Mouse (Mus musculus): ENCODE results near the gene Dlx6.

Dlx6 gene

GRCm38 (mm10) chr6:6863160-6863870 is at the start of gene Dlx6:
Gene Dlx6, plus strand, starts transcription at chr6:6863334.
- in situ Hi-C loops (cut with MboI, MseI), result no loop called here

- in situ Hi-C loops (cut with MboI, MseI), result no loop called here
Observed at GRCm38 (mm10) chr6:6816821-6817220, 46.3 kb upstream of the Dlx6 start.

- in situ Hi-C loops (cut with MboI, MseI), result no loop called here
Observed at GRCm38 (mm10) chr6:6818036-6818788, 44.9 kb upstream of the Dlx6 start.

GRCm38 (mm10) chr6:6819134-6819533 is 44.0 kb upstream of the Dlx6 start:
- in situ Hi-C loops (cut with MboI, MseI), result no loop called here

GRCm38 (mm10) chr6:6825313-6825712 is 37.8 kb upstream of the Dlx6 start:
- in situ Hi-C loops (cut with MboI, MseI), result no loop called here

- in situ Hi-C loops (cut with MboI, MseI), result no loop called here
Observed at GRCm38 (mm10) chr6:6826861-6827260, 36.3 kb upstream of the Dlx6 start.

- in situ Hi-C loops (cut with MboI, MseI), result no loop called here
Observed at GRCm38 (mm10) chr6:6830446-6830845, 32.7 kb upstream of the Dlx6 start.

- in situ Hi-C loops (cut with MboI, MseI), result no loop called here
Observed at GRCm38 (mm10) chr6:6833301-6833700, 29.8 kb upstream of the Dlx6 start.

GRCm38 (mm10) chr6:6848541-6848940 is 14.6 kb upstream of the Dlx6 start:
- in situ Hi-C loops (cut with MboI, MseI), result no loop called here

- in situ Hi-C loops (cut with MboI, MseI), result no loop called here
Observed at GRCm38 (mm10) chr6:6849744-6850143, 13.4 kb upstream of the Dlx6 start.

GRCm38 (mm10) chr6:6850324-6851060 is 12.6 kb upstream of the Dlx6 start:
- in situ Hi-C loops (cut with MboI, MseI), result no loop called here

- in situ Hi-C loops (cut with MboI, MseI), result no loop called here
Observed at GRCm38 (mm10) chr6:6851166-6851565, 12.0 kb upstream of the Dlx6 start.

GRCm38 (mm10) chr6:6852944-6853343 is 10.2 kb upstream of the Dlx6 start:
- in situ Hi-C loops (cut with MboI, MseI), result no loop called here

GRCm38 (mm10) chr6:6854176-6854575 is 9.0 kb upstream of the Dlx6 start:
- in situ Hi-C loops (cut with MboI, MseI), result no loop called here

GRCm38 (mm10) chr6:6854902-6855745 is 8.0 kb upstream of the Dlx6 start:
- in situ Hi-C loops (cut with MboI, MseI), result no loop called here

- in situ Hi-C loops (cut with MboI, MseI), result no loop called here
Observed at GRCm38 (mm10) chr6:6855746-6856185, 7.4 kb upstream of the Dlx6 start.

- in situ Hi-C loops (cut with MboI, MseI), result no loop called here
Observed at GRCm38 (mm10) chr6:6856316-6856715, 6.8 kb upstream of the Dlx6 start.

- in situ Hi-C loops (cut with MboI, MseI), result no loop called here
Observed at GRCm38 (mm10) chr6:6856881-6857280, 6.3 kb upstream of the Dlx6 start.

- in situ Hi-C loops (cut with MboI, MseI), result no loop called here
Observed at GRCm38 (mm10) chr6:6857766-6858165, 5.4 kb upstream of the Dlx6 start.

- in situ Hi-C loops (cut with MboI, MseI), result no loop called here
Observed at GRCm38 (mm10) chr6:6858571-6858970, 4.6 kb upstream of the Dlx6 start.
